ENCODE assay signal across 19 mouse cellular contexts in genomic region chr2:131478916-131479315, GRCm38 (mm10). TPM values are rescaled to one million over a fixed set of nuclear protein-coding genes. Genes with fewer than 3 reads are reported as not detected.
DNase-seq lines count a peak whose midpoint lies in the region; ATAC-seq and TF ChIP-seq lines count a peak whose summit lies in the region.
"Had no signal": no experiment of that assay in that cellular context is flagged by ENCODE, and none has a peak within 500 bp of the region (broad histone marks: within the 10 kb centered on the region; RNA-seq: fewer than 3 reads in every experiment).

No protein-coding gene starts in this region.

- H3K4me2 ChIP-seq in midbrain, embryonic 11.5 days: no peak overlapping the region
- no peak overlapping the region for H3K4me2 ChIP-seq in midbrain, postnatal 0 days (ENCODE audit: low read depth, low read length, poor library complexity, severe bottlenecking)
- no peak overlapping the region for H3K4me2 ChIP-seq in lung, postnatal 0 days (replicated peaks; ENCODE audit: low read depth, low read length)
- H3K4me2 ChIP-seq: embryonic facial prominence, embryonic 13.5 days; forebrain, embryonic 13.5 days; heart, embryonic 13.5 days; hindbrain, embryonic 12.5 days had no signal

- no peak for ATAC-seq in midbrain, embryonic 11.5 days (ENCODE audit: low FRiP score)
- no peak for ATAC-seq in midbrain, postnatal 0 days (ENCODE audit: low FRiP score)
- ATAC-seq in megakaryocyte progenitor cell, adult 5-6 weeks (replicated peaks; ENCODE audit: poor library complexity): peak; percentile 23; the same call in 1 of the 2 replicates
- no peak for ATAC-seq in lung, postnatal 0 days
- ATAC-seq: forebrain, embryonic 13.5 days; forebrain, postnatal 0 days; hindbrain, postnatal 0 days had no signal

- no peak for DNase-seq in gastrocnemius, adult 2 months
- DNase-seq in gastrocnemius, adult 8-10 months (ENCODE audit: low spot score in 2 of 2): no peak
- DNase-seq in midbrain, embryonic 11.5 days (ENCODE audit: low spot score, missing footprints): peak; percentile 53
- no peak for DNase-seq in midbrain, postnatal 0 days (ENCODE audit: low spot score)
- no peak for DNase-seq in right cerebral cortex, adult 18-20 months
- DNase-seq in lung, postnatal 0 days (ENCODE audit: low spot score): no peak
- DNase-seq: adrenal gland, postnatal 10 days; cerebellum, adult 18-20 months; cerebellum, adult 9-11 months; cerebellum, postnatal 36 days; forebrain, postnatal 0 days; gastrocnemius, postnatal 36 days; heart, postnatal 4 days had no signal

- H3K36me3 ChIP-seq in midbrain, embryonic 11.5 days (ENCODE audit: control insufficient read depth, insufficient read depth, low read length): no peaks in the 10 kb centered on the region
- no peaks in the 10 kb centered on the region for H3K36me3 ChIP-seq in midbrain, postnatal 0 days (ENCODE audit: insufficient read depth, low read length)
- H3K36me3 ChIP-seq in lung, postnatal 0 days (ENCODE audit: insufficient read depth, low read length): no peaks in the 10 kb centered on the region
- H3K36me3 ChIP-seq: embryonic facial prominence, embryonic 13.5 days; heart, embryonic 13.5 days; hindbrain, embryonic 12.5 days had no signal

- 0 out of 2 replicates have a peak overlapping the region, but pooled peaks have one; percentile 3 for H3K27ac ChIP-seq in gastrocnemius, adult 2 months
- H3K27ac ChIP-seq in midbrain, embryonic 11.5 days (ENCODE audit: low read depth, low read length): no peak overlapping the region
- H3K27ac ChIP-seq in midbrain, postnatal 0 days (ENCODE audit: low read depth, low read length): no peak overlapping the region
- H3K27ac ChIP-seq in lung, postnatal 0 days (ENCODE audit: low read length): no peak overlapping the region
- H3K27ac ChIP-seq: embryonic facial prominence, embryonic 13.5 days; forebrain, embryonic 13.5 days; heart, embryonic 13.5 days; hindbrain, embryonic 12.5 days; hindbrain, postnatal 0 days had no signal

- H3K27me3 ChIP-seq in midbrain, embryonic 11.5 days (ENCODE audit: control insufficient read depth, insufficient read depth, low read length): no peaks in the 10 kb centered on the region
- H3K27me3 ChIP-seq in midbrain, postnatal 0 days (ENCODE audit: insufficient read depth, low read length): no peaks in the 10 kb centered on the region
- H3K27me3 ChIP-seq in lung, postnatal 0 days (replicated peaks; ENCODE audit: insufficient read depth, low read length): no peaks in the 10 kb centered on the region
- H3K27me3 ChIP-seq: embryonic facial prominence, embryonic 13.5 days; forebrain, embryonic 13.5 days; heart, embryonic 13.5 days; hindbrain, embryonic 12.5 days had no signal

- H3K9ac ChIP-seq in midbrain, embryonic 11.5 days (ENCODE audit: low read length): no peak overlapping the region
- no peak overlapping the region for H3K9ac ChIP-seq in midbrain, postnatal 0 days (replicated peaks; ENCODE audit: low read length, poor library complexity, severe bottlenecking)
- H3K9ac ChIP-seq in lung, postnatal 0 days (replicated peaks; ENCODE audit: low read depth): no peak overlapping the region
- H3K9ac ChIP-seq: embryonic facial prominence, embryonic 13.5 days; forebrain, embryonic 13.5 days; forebrain, postnatal 0 days; heart, embryonic 13.5 days; hindbrain, embryonic 12.5 days had no signal

- no peaks in the 10 kb centered on the region for H3K9me3 ChIP-seq in midbrain, embryonic 11.5 days (ENCODE audit: control insufficient read depth, low read length)
- H3K9me3 ChIP-seq in midbrain, postnatal 0 days (ENCODE audit: low read length): no peaks in the 10 kb centered on the region
- H3K9me3 ChIP-seq in lung, postnatal 0 days (ENCODE audit: low read length): no peaks in the 10 kb centered on the region
- H3K9me3 ChIP-seq: forebrain, embryonic 13.5 days; heart, embryonic 13.5 days had no signal

- TF ChIP-seq CTCF in gastrocnemius, adult 2 months (IDR thresholded peaks at IDR 0.05): no peak
- no peak for TF ChIP-seq CTCF in midbrain, postnatal 0 days (IDR thresholded peaks at IDR 0.05)
- no peak for TF ChIP-seq CTCF in lung, postnatal 0 days (IDR thresholded peaks at IDR 0.05)

- intact Hi-C loops in gastrocnemius, adult 2 months (cut with DNase I): no loop called here

- 86% methylated on average over 4 of the region's 4 CpGs for WGBS in midbrain, embryonic 11.5 days
- 89% methylated on average over 4 of the region's 4 CpGs for WGBS in midbrain, postnatal 0 days
- 86% methylated on average over 4 of the region's 4 CpGs for WGBS in lung, postnatal 0 days

- H3K4me3 ChIP-seq in gastrocnemius, adult 2 months: no peak overlapping the region
- no peak overlapping the region for H3K4me3 ChIP-seq in midbrain, embryonic 11.5 days (ENCODE audit: low read depth, low read length)
- no peak overlapping the region for H3K4me3 ChIP-seq in midbrain, postnatal 0 days (ENCODE audit: low read depth, low read length)
- H3K4me3 ChIP-seq in lung, postnatal 0 days (ENCODE audit: low read depth, low read length): no peak overlapping the region
- H3K4me3 ChIP-seq: embryonic facial prominence, embryonic 13.5 days; forebrain, embryonic 13.5 days; heart, embryonic 13.5 days; hindbrain, embryonic 12.5 days had no signal

- no peak for TF ChIP-seq EP300 in lung, postnatal 0 days (IDR thresholded peaks at IDR 0.05)

- no peaks in the 10 kb centered on the region for H3K4me1 ChIP-seq in midbrain, embryonic 11.5 days (ENCODE audit: control insufficient read depth, insufficient read depth, low read length)
- no peaks in the 10 kb centered on the region for H3K4me1 ChIP-seq in midbrain, postnatal 0 days (ENCODE audit: insufficient read depth, low read length)
- H3K4me1 ChIP-seq in lung, postnatal 0 days (ENCODE audit: insufficient read depth, low read depth, low read length): no peaks in the 10 kb centered on the region
- H3K4me1 ChIP-seq: forebrain, embryonic 13.5 days; hindbrain, embryonic 12.5 days had no signal

RNA-seq across cellular contexts. Expression of gene Smox, which starts 12.4 kb away (rescaled TPM):
- total RNA-seq in gastrocnemius, adult 2 months (2021): 100 to 1,000 TPM in 1 of 2 experiments, 10 to 100 TPM in 1; 51.2 to 522 TPM
- total RNA-seq in gastrocnemius, adult 8-10 months (2022): 100 to 1,000 TPM in 2 of 4 experiments, 10 to 100 TPM in 2; 76.7 to 289 (median 163) TPM
- polyA plus RNA-seq in midbrain, embryonic 11.5 days (2014; fragmentation: Nextera tagmentation; extraction: Ambion mirVana): 26.2 and 26.9 TPM in 2 replicates
- 77.6 and 84.2 TPM in 2 replicates for total RNA-seq in midbrain, postnatal 0 days (2014; rRNA removed)
- 65.6 and 73.6 TPM in 2 replicates for polyA plus RNA-seq in midbrain, postnatal 0 days (2015; fragmentation: Nextera tagmentation; extraction: Ambion mirVana)
- 4.6 and 5.7 TPM in 2 replicates for total RNA-seq in megakaryocyte progenitor cell, adult 5-6 weeks (2015)
- total RNA-seq in megakaryocyte progenitor cell, adult 5-6 weeks (2017): 7.8 and 8.7 TPM in 2 replicates
- polyA plus RNA-seq in lung, postnatal 0 days (2015; fragmentation: Nextera tagmentation; extraction: Ambion mirVana): 31.0 and 31.1 TPM in 2 replicates
